Mouse (Mus musculus) neural tube, embryonic 12.5 days (tissue): ENCODE results near the gene Tbc1d10c. TPM values are rescaled to one million over a fixed set of nuclear protein-coding genes. Genes with fewer than 3 reads are reported as not detected.
A peak's percentile ranks its signal among the peaks of the same experiment; 100 is the strongest.

Source experiments
- ATAC-seq: fragments of 200-750 bp; cut with Nextera tagmentation; 2 replicates; pipeline ENCODE4 v1.8.0; 2017; ENCODE audit warnings: low read depth, mild to moderate bottlenecking, moderate TSS enrichment, moderate library complexity; ENCODE audit not compliant: low FRiP score
- H3K27ac ChIP-seq: fragments of 300-500 bp; sonication (generic); 2 replicates; pipeline ENCODE4 v1.5.1; 2016
- H3K27me3 ChIP-seq: fragments of 300-500 bp; sonication (generic); replicated peaks from 2 replicates; pipeline ENCODE4 v1.6.1; 2016; ENCODE audit warnings: mild to moderate bottlenecking
- H3K36me3 ChIP-seq: fragments of 300-500 bp; sonication (generic); 2 replicates; pipeline ENCODE4 v1.6.1; 2016; ENCODE audit warnings: mild to moderate bottlenecking
- H3K4me1 ChIP-seq: fragments of 300-500 bp; sonication (generic); 2 replicates; pipeline ENCODE4 v1.6.1; 2016
- H3K4me2 ChIP-seq: fragments of 300-500 bp; sonication (generic); replicated peaks from 2 replicates; pipeline ENCODE4 v1.6.1; 2016; ENCODE audit warnings: mild to moderate bottlenecking
- H3K4me3 ChIP-seq: fragments of 300-500 bp; sonication (generic); 2 replicates; pipeline ENCODE4 v1.5.1; 2016
- H3K9ac ChIP-seq: fragments of 300-500 bp; sonication (generic); 2 replicates; pipeline ENCODE4 v1.6.1; 2016; ENCODE audit warnings: mild to moderate bottlenecking
- H3K9me3 ChIP-seq: fragments of 300-500 bp; sonication (generic); 2 replicates; pipeline ENCODE4 v1.6.1; 2016; ENCODE audit warnings: mild to moderate bottlenecking
- WGBS: fragments of 180-500 bp; shearing (Covaris S2); methylation state at CpG from one replicate; pipeline ENCODE4 v1.1.7; 2016; 5-methylcytosine and 5-hydroxymethylcytosine counted together
- polyA plus RNA-seq: library from polyadenylated mRNA; unstranded; fragments of >200 nt; fragmentation: Nextera tagmentation; extraction: Ambion mirVana; gene quantifications from 2 replicates; pipeline ENCODE4 v1.2.1, GENCODE M21; 2016

Tbc1d10c gene
- polyA plus RNA-seq, 1 experiment from 2014 or later = 1.1 TPM

GRCm38 (mm10) chr19:4151488-4151860 lies 39.6 kb downstream of the Tbc1d10c start:
- no peak overlapping the region for H3K27ac ChIP-seq
- peaks cover 17% of the 10 kb centered on the region for H3K4me1 ChIP-seq
- WGBS = 67% methylated on average over 5 of the region's 5 CpGs
- no peak overlapping the region for H3K9ac ChIP-seq
- ATAC-seq = no peak
- no peak overlapping the region for H3K4me3 ChIP-seq
- peaks cover 49% of the 10 kb centered on the region for H3K36me3 ChIP-seq
- H3K4me2 ChIP-seq = no peak overlapping the region
- H3K27me3 ChIP-seq = no peaks in the 10 kb centered on the region
- no peaks in the 10 kb centered on the region for H3K9me3 ChIP-seq

DNA sequence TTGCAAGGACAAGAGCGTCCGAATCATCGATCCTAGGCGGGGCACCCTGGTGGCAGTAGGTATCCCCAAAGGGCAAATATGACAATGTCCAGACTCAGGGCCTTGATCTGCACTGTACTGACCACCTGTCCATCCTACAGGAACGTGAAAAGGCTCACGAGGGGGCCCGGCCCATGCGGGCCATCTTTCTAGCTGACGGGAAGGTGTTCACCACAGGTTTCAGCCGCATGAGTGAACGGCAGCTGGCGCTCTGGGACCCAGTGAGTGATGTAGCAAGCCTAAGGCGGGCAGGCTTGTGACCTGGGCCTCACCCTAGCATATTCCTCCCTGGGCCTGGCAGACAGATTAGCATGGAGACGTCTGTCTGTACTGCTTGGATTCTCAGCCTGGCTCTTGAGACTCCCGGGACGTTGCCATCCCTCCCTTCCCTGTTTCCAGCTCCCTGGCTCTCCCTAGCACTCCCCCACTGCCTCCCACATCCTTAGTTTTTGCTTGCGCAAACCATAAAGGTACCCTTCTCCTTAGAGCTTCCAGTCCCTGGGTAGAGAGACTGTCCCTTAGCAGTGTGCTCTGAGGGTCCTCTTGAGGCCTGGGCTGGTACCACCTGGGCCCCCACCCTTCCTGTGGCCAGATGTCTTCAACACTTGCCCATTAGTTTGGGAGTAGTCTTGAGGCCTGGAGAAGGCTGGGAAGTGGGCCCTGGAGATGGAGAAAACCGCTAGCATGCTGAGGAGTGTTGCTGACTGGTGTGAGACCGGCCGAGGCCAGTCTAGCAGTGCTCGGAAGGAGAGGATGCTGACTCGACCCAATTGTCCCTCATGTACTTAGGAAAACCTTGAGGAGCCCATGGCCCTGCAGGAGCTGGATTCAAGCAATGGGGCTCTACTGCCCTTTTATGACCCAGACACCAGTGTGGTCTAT lies 40.3 kb downstream of the Tbc1d10c start:
- no peak for ATAC-seq
- Histone ChIP-seq H3K36me3 (peaks cover 42% of the 10 kb centered on the region), H3K4me3 (no peak overlapping the region), H3K27me3 (no peaks in the 10 kb centered on the region), H3K4me2 (no peak overlapping the region), H3K9me3 (no peaks in the 10 kb centered on the region), H3K9ac (no peak overlapping the region), H3K27ac (no peak overlapping the region), H3K4me1 (peaks cover 17% of the 10 kb centered on the region)
- 91% methylated on average over 22 of the region's 22 CpGs for WGBS

DNA sequence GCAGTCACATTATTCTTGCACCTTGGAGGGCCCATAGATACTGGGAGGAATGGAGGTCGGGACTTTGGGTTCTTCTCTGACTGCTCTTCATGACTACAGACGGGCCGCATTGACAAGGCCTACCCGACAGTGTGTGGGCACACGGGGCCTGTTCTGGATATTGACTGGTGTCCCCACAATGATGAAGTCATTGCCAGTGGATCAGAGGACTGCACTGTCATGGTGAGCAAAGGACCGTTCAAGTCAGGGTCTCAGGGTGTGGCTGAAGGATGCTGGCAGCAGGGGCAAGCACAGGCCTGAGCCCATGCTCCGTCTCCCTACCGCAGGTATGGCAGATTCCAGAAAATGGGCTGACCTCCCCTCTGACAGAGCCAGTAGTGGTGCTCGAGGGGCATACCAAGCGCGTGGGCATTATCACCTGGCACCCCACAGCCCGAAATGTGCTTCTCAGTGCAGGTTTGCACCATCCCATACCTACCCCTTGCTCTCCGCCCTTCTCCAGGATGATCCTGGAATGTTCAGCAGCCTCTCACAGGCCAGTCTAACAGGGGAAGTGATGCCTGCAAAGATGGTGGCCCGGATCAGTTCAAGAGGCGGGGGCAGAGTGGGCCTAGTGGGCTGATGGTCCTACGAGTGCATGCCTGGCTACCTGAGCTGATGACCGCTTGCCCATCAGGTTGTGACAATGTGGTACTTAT lies 41.2 kb downstream of the Tbc1d10c start:
- peak overlapping the region; percentile 78; the same call in 1 of the 2 replicates for H3K4me3 ChIP-seq
- no peak for ATAC-seq
- H3K9ac ChIP-seq = no peak overlapping the region
- no peaks in the 10 kb centered on the region for H3K9me3 ChIP-seq
- 93% methylated on average over 17 of the region's 17 CpGs for WGBS
- H3K4me2 ChIP-seq = peak overlapping the region; percentile 72
- H3K27ac ChIP-seq = no peak overlapping the region
- H3K36me3 ChIP-seq = peaks cover 41% of the 10 kb centered on the region
- no peaks in the 10 kb centered on the region for H3K27me3 ChIP-seq
- peaks cover 17% of the 10 kb centered on the region for H3K4me1 ChIP-seq

GRCm38 (mm10) chr19:4149283-4149682 lies 41.8 kb downstream of the Tbc1d10c start:
- H3K4me3 ChIP-seq = peak overlapping the region; percentile 78
- no peaks in the 10 kb centered on the region for H3K9me3 ChIP-seq
- H3K4me1 ChIP-seq = peaks cover 17% of the 10 kb centered on the region
- H3K9ac ChIP-seq = peak overlapping the region; percentile 83
- no peaks in the 10 kb centered on the region for H3K27me3 ChIP-seq
- H3K27ac ChIP-seq = no peak overlapping the region
- WGBS = 89% methylated on average over 11 of the region's 11 CpGs
- H3K36me3 ChIP-seq = peaks cover 41% of the 10 kb centered on the region
- no peak for ATAC-seq
- H3K4me2 ChIP-seq = peak overlapping the region; percentile 72

GRCm38 (mm10) chr19:4148819-4149218 lies 42.3 kb downstream of the Tbc1d10c start:
- H3K4me2 ChIP-seq = peak overlapping the region; percentile 72
- peak overlapping the region; percentile 83 for H3K9ac ChIP-seq
- H3K27ac ChIP-seq = no peak overlapping the region
- peak overlapping the region; percentile 78 for H3K4me3 ChIP-seq
- WGBS = 5% methylated on average over 8 of the region's 8 CpGs
- peak; percentile 33 for ATAC-seq
- H3K36me3 ChIP-seq = peaks cover 39% of the 10 kb centered on the region
- no peaks in the 10 kb centered on the region for H3K27me3 ChIP-seq
- H3K9me3 ChIP-seq = no peaks in the 10 kb centered on the region
- H3K4me1 ChIP-seq = peaks cover 17% of the 10 kb centered on the region

- Histone ChIP-seq H3K4me2 (peak within 1 kb of the TSS; percentile 72), H3K4me3 (peak within 1 kb of the TSS; percentile 78), H3K9ac (peak within 1 kb of the TSS; percentile 83), H3K4me1 (peaks cover 17% of the 10 kb centered on the region), H3K9me3 (no peaks in the 10 kb centered on the region), H3K27me3 (no peaks in the 10 kb centered on the region), H3K27ac (no peak within 1 kb of the TSS), H3K36me3 (peaks cover 35% of the 10 kb centered on the region)
- peak; percentile 94 for ATAC-seq
- WGBS = under 1% methylated on average over 33 of the region's 33 CpGs
These were observed 42.6 kb downstream of the Tbc1d10c start, which contains the start of gene Coro1b for GRCm38 (mm10) chr19:4148491-4148806. Coro1b (plus strand) TSS chr19:4148619.

DNA sequence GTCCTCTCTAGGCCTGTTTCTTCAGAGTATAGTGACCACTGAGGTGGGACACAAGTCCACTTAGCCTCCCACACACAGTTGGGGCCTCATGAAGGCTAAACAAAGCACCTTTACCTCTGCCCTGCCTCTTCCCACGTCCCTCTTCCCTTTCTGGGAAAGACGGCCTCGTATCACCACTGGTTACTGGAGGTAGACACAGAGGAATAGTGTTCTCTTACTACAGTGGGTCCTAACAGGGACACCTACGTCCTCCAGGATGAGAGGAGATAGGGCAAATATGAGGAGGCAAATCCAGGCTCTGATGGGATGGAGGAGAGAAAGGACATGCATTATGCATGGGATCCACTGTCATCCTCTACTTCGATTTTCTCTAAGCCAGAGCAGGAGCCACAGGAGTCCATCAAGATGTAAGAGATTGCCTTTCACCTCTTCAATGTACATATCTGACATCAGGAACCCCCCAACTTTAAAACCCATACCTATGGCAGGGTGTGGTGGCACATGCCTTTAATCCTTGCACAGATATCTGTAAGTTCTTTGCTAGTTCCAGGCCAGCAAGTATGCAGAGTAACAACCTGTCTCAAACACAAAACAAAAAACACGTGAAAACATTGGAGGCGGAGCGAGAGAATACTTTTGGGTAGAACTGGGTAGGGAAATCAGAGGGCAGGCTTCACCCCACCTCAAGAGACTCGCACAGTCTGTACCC lies 43.1 kb downstream of the Tbc1d10c start:
- Histone ChIP-seq H3K27ac (no peak overlapping the region), H3K9ac (no peak overlapping the region), H3K36me3 (peaks cover 31% of the 10 kb centered on the region), H3K4me1 (peaks cover 17% of the 10 kb centered on the region), H3K4me3 (peak overlapping the region; percentile 78), H3K27me3 (no peaks in the 10 kb centered on the region), H3K4me2 (peak overlapping the region; percentile 72), H3K9me3 (no peaks in the 10 kb centered on the region)
- 37% methylated on average over 9 of the region's 9 CpGs for WGBS
- peak; percentile 8; the same call in 1 of the 2 replicates for ATAC-seq

- Histone ChIP-seq H3K4me3 (no peak overlapping the region), H3K36me3 (peaks cover 22% of the 10 kb centered on the region), H3K4me1 (peaks cover 17% of the 10 kb centered on the region), H3K27ac (no peak overlapping the region), H3K9ac (no peak overlapping the region), H3K27me3 (no peaks in the 10 kb centered on the region), H3K9me3 (no peaks in the 10 kb centered on the region), H3K4me2 (no peak overlapping the region)
- WGBS = 61% methylated on average over 3 of the region's 3 CpGs
- no peak for ATAC-seq
These were observed 44.1 kb downstream of the Tbc1d10c start for GRCm38 (mm10) chr19:4147022-4147405.

GRCm38 (mm10) chr19:4146366-4147021 lies 44.6 kb downstream of the Tbc1d10c start:
- Histone ChIP-seq H3K36me3 (peaks cover 16% of the 10 kb centered on the region), H3K4me2 (no peak overlapping the region), H3K4me3 (no peak overlapping the region), H3K27me3 (no peaks in the 10 kb centered on the region), H3K9me3 (no peaks in the 10 kb centered on the region), H3K27ac (no peak overlapping the region), H3K4me1 (peaks cover 17% of the 10 kb centered on the region), H3K9ac (no peak overlapping the region)
- ATAC-seq = no peak
- WGBS = 65% methylated on average over 12 of the region's 12 CpGs

DNA sequence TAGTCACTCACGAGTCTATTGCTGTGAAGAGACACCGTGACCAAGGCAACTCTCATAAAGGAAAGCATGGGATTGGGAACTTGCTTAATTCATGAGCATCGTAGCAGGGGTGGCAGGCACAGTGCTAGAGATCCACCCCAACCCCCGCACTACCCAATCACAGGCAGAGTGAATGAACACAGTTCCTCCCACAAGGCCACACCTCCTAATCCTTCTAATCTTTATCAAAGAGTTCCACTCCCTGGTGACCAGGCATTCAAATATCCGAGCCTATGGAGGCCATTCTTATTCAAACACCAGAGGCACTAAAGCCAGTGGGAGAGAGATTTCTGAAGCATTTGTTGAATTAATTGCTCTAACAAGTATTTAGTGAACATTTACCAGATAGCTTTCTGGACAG lies 45.1 kb downstream of the Tbc1d10c start:
- Histone ChIP-seq H3K27ac (no peak overlapping the region), H3K9ac (no peak overlapping the region), H3K4me2 (no peak overlapping the region), H3K4me1 (peaks cover 17% of the 10 kb centered on the region), H3K36me3 (peaks cover 11% of the 10 kb centered on the region), H3K27me3 (no peaks in the 10 kb centered on the region), H3K4me3 (no peak overlapping the region), H3K9me3 (no peaks in the 10 kb centered on the region)
- WGBS = 89% methylated on average over 5 of the region's 5 CpGs
- ATAC-seq = no peak

DNA sequence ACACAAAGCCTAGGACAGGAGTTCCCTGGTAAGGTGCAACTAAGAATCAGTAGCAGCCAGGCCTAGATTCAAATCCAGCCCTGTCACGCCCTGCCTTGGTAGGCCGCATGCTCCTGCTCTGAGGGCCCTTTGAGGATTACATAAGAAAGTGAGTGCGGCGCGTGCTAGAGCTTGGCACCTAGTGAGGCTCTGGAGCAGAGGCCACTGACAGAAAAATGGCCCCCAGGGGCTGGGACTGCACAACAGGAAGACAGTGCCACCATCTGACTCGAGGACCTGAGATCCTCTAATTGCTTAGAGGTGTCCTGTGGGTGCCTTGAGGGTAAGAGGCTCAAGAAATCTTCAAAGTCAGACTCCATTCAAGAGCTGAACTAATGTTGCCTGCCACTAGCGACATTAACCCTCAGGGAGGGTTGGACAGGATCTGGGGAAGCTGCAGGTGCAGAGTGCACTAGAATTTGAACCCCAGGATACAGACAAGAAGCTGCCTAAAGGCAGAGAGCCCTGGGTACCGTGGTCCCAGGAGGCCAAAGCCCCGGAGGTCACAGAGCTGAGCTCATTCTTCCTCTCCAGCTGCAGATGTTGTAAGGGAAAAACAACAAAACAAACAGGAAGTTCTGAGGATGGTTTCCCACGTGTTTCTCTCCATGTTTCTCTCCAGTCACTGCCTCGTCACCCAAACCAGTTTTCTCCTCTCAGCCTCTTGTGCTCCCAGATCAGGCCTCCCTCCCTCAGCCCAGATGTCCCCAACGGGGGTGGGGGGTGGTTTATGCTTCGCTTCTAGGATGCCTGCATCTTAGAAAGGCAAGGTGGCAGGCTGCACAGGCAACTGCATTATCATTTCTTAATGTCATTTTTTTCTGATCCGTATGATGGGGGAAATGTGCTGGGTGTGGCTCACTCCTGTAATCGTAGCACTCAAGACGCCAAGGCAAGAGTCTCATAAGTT lies 46.3 kb downstream of the Tbc1d10c start:
- Histone ChIP-seq H3K4me2 (no peak overlapping the region), H3K9ac (no peak overlapping the region), H3K4me3 (no peak overlapping the region), H3K9me3 (no peaks in the 10 kb centered on the region), H3K36me3 (no peaks in the 10 kb centered on the region), H3K27ac (no peak overlapping the region), H3K4me1 (peaks cover 17% of the 10 kb centered on the region), H3K27me3 (no peaks in the 10 kb centered on the region)
- no peak for ATAC-seq
- WGBS = 83% methylated on average over 16 of the region's 16 CpGs
